Comparison of ENCODE assay signal across 8 mouse cellular contexts in the genomic region with DNA sequence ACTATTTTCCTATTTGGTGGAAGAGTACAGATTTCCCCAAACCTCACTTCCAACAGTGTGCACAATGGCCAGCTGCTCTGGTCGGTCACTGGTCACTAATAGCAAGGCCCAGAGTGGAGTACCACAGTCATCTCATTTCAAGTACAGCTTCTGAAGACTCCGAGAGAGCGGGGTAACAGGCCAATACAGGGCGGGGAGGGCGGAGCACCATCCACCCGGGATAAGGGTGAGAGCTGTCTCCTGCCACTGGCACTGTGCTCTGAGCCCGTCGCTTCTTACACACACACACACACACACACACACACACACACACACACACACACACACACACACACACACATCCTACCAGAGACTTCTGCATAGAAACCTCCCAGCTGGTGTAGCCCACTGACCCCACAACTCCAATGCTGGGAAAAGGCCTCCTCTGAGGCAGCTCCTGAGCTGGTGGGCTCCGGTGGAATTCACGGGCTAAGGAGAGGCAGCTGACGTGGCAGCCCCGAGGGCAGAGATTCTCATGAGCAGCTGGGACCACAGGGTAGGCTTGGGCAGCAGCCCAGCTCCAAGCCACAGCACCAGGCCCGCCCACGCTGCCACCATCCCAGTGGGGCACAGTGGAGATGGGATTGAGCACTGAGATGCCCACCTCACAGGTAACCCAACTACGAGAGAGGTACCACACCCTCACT. TPM values are rescaled to one million over a fixed set of nuclear protein-coding genes. Genes with fewer than 3 reads are reported as not detected.
DNase-seq lines count a peak whose midpoint lies in the region; ATAC-seq and TF ChIP-seq lines count a peak whose summit lies in the region.

No protein-coding gene starts in this region.

- no peaks in the 10 kb centered on the region for H3K9me3 ChIP-seq in embryonic facial prominence, embryonic 10.5 days
- no peaks in the 10 kb centered on the region for H3K9me3 ChIP-seq in hindbrain, embryonic 15.5 days
- H3K9me3 ChIP-seq in midbrain, embryonic 13.5 days, result no peaks in the 10 kb centered on the region

- DNase-seq in left cerebral cortex, adult 2 months (ENCODE audit: extremely low spot score in 1 of 2, low spot score in 2 of 2), result no peak
- DNase-seq in left cerebral cortex, adult 18-20 months (ENCODE audit: low spot score in 2 of 2), result no peak
- no peak for DNase-seq in embryonic facial prominence, embryonic 10.5 days (ENCODE audit: low spot score)
- DNase-seq in natural killer cell, adult 2 months (ENCODE audit: low spot score in 2 of 2), result no peak
- no peak for DNase-seq in embryo, embryonic 10.5 days (ENCODE audit: low spot score)

- intact Hi-C loops in left cerebral cortex, adult 2 months (cut with DNase I), result loop anchor here (1.0 kb wide), 1 partner anchor 18 kb away; no protein-coding TSS in a partner anchor

- no peak overlapping the region for H3K4me3 ChIP-seq in left cerebral cortex, adult 2 months
- peak overlapping the region; percentile 46 for H3K4me3 ChIP-seq in embryonic facial prominence, embryonic 10.5 days
- peak overlapping the region; percentile 5; the same call in 1 of the 2 replicates for H3K4me3 ChIP-seq in hindbrain, embryonic 15.5 days
- H3K4me3 ChIP-seq in midbrain, embryonic 13.5 days (replicated peaks), result peak overlapping the region; percentile 26

- peaks cover 74% of the 10 kb centered on the region for H3K36me3 ChIP-seq in embryonic facial prominence, embryonic 10.5 days (replicated peaks)
- no peaks in the 10 kb centered on the region for H3K36me3 ChIP-seq in hindbrain, embryonic 15.5 days
- H3K36me3 ChIP-seq in midbrain, embryonic 13.5 days, result peaks cover 31% of the 10 kb centered on the region

- peak overlapping the region; percentile 79 for H3K27ac ChIP-seq in left cerebral cortex, adult 2 months
- peak overlapping the region; percentile 96 for H3K27ac ChIP-seq in embryonic facial prominence, embryonic 10.5 days (replicated peaks)
- H3K27ac ChIP-seq in hindbrain, embryonic 15.5 days (replicated peaks), result peak overlapping the region; percentile 89
- peak overlapping the region; percentile 98 for H3K27ac ChIP-seq in midbrain, embryonic 13.5 days

- peak; percentile 12 for ATAC-seq in hindbrain, embryonic 15.5 days (ENCODE audit: low FRiP score, low read depth)
- peak; percentile 62 for ATAC-seq in midbrain, embryonic 13.5 days
- no peak for ATAC-seq in activated CD4-positive, CD25-positive, alpha-beta regulatory T cell, adult 4 months

- WGBS in embryonic facial prominence, embryonic 10.5 days, result 38% methylated on average over 15 of the region's 15 CpGs
- 26% methylated on average over 15 of the region's 15 CpGs for WGBS in hindbrain, embryonic 15.5 days
- 24% methylated on average over 15 of the region's 15 CpGs for WGBS in midbrain, embryonic 13.5 days

- H3K4me1 ChIP-seq in embryonic facial prominence, embryonic 10.5 days, result peaks cover 68% of the 10 kb centered on the region
- H3K4me1 ChIP-seq in hindbrain, embryonic 15.5 days (replicated peaks), result peaks cover 70% of the 10 kb centered on the region
- peaks cover 74% of the 10 kb centered on the region for H3K4me1 ChIP-seq in midbrain, embryonic 13.5 days (replicated peaks)

- H3K27me3 ChIP-seq in embryonic facial prominence, embryonic 10.5 days (replicated peaks; ENCODE audit: low read depth, poor library complexity, severe bottlenecking), result no peaks in the 10 kb centered on the region
- no peaks in the 10 kb centered on the region for H3K27me3 ChIP-seq in hindbrain, embryonic 15.5 days
- H3K27me3 ChIP-seq in midbrain, embryonic 13.5 days, result no peaks in the 10 kb centered on the region

- H3K9ac ChIP-seq in hindbrain, embryonic 15.5 days, result peak overlapping the region; percentile 32; the same call in 1 of the 2 replicates
- H3K9ac ChIP-seq in midbrain, embryonic 13.5 days (replicated peaks), result peak overlapping the region; percentile 71

- H3K4me2 ChIP-seq in hindbrain, embryonic 15.5 days, result peak overlapping the region; percentile 38
- H3K4me2 ChIP-seq in midbrain, embryonic 13.5 days (replicated peaks), result peak overlapping the region; percentile 90

- no peak for TF ChIP-seq CTCF in left cerebral cortex, adult 2 months (IDR thresholded peaks at IDR 0.05)

RNA-seq across cellular contexts. Expression of a gene that starts 8.9 kb away (rescaled TPM):
- 100 to 1,000 TPM; 201 to 213 TPM for total RNA-seq in left cerebral cortex, adult 2 months (2021)
- 100 to 1,000 TPM; 222 to 239 TPM for total RNA-seq in left cerebral cortex, adult 18-20 months (2021)
- polyA plus RNA-seq in embryonic facial prominence, embryonic 10.5 days (2016; fragmentation: Nextera tagmentation; extraction: Ambion mirVana), result 334 and 363 TPM in 2 replicates
- 332 and 343 TPM in 2 replicates for polyA plus RNA-seq in hindbrain, embryonic 15.5 days (2015; fragmentation: Nextera tagmentation; extraction: Ambion mirVana)
- 399 and 416 TPM in 2 replicates for polyA plus RNA-seq in midbrain, embryonic 13.5 days (2015; fragmentation: Nextera tagmentation; extraction: Ambion mirVana)
- polyA plus RNA-seq in activated CD4-positive, CD25-positive, alpha-beta regulatory T cell, adult 4 months (2017; shearing (Covaris generic)), result 100 to 1,000 TPM; 176 to 181 TPM

RNA-seq across cellular contexts. Expression of a gene that starts 17.3 kb away (rescaled TPM):
- total RNA-seq in left cerebral cortex, adult 2 months (2021), result 1 to 10 TPM; 3.3 to 4.1 TPM
- 1 to 10 TPM; 3.5 to 4.5 TPM for total RNA-seq in left cerebral cortex, adult 18-20 months (2021)
- 2.7 TPM in 2 replicates for polyA plus RNA-seq in embryonic facial prominence, embryonic 10.5 days (2016; fragmentation: Nextera tagmentation; extraction: Ambion mirVana)
- polyA plus RNA-seq in hindbrain, embryonic 15.5 days (2015; fragmentation: Nextera tagmentation; extraction: Ambion mirVana), result 4.6 and 5.1 TPM in 2 replicates
- polyA plus RNA-seq in midbrain, embryonic 13.5 days (2015; fragmentation: Nextera tagmentation; extraction: Ambion mirVana), result 2.3 and 2.7 TPM in 2 replicates
- not detected for polyA plus RNA-seq in activated CD4-positive, CD25-positive, alpha-beta regulatory T cell, adult 4 months (2017; shearing (Covaris generic))

RNA-seq across cellular contexts. Expression of a gene that starts 38.9 kb away (rescaled TPM):
- total RNA-seq in left cerebral cortex, adult 2 months (2021), result 10 to 100 TPM; 10.5 to 10.9 TPM
- 10 to 100 TPM; 11.3 to 11.9 TPM for total RNA-seq in left cerebral cortex, adult 18-20 months (2021)
- 59.7 and 72.1 TPM in 2 replicates for polyA plus RNA-seq in embryonic facial prominence, embryonic 10.5 days (2016; fragmentation: Nextera tagmentation; extraction: Ambion mirVana)
- polyA plus RNA-seq in hindbrain, embryonic 15.5 days (2015; fragmentation: Nextera tagmentation; extraction: Ambion mirVana), result 16.3 and 17.3 TPM in 2 replicates
- 13.5 and 14.7 TPM in 2 replicates for polyA plus RNA-seq in midbrain, embryonic 13.5 days (2015; fragmentation: Nextera tagmentation; extraction: Ambion mirVana)
- polyA plus RNA-seq in activated CD4-positive, CD25-positive, alpha-beta regulatory T cell, adult 4 months (2017; shearing (Covaris generic)), result 10 to 100 TPM; 28.7 to 33.8 TPM

RNA-seq across cellular contexts. Expression of a gene that starts 43.0 kb away (rescaled TPM):
- total RNA-seq in left cerebral cortex, adult 2 months (2021), result 10 to 100 TPM; 74.7 to 76.2 TPM
- 10 to 100 TPM; 66.6 to 84.4 TPM for total RNA-seq in left cerebral cortex, adult 18-20 months (2021)
- 5.6 and 6.6 TPM in 2 replicates for polyA plus RNA-seq in embryonic facial prominence, embryonic 10.5 days (2016; fragmentation: Nextera tagmentation; extraction: Ambion mirVana)
- 41.4 and 43.3 TPM in 2 replicates for polyA plus RNA-seq in hindbrain, embryonic 15.5 days (2015; fragmentation: Nextera tagmentation; extraction: Ambion mirVana)
- 18.7 and 22.0 TPM in 2 replicates for polyA plus RNA-seq in midbrain, embryonic 13.5 days (2015; fragmentation: Nextera tagmentation; extraction: Ambion mirVana)
- polyA plus RNA-seq in activated CD4-positive, CD25-positive, alpha-beta regulatory T cell, adult 4 months (2017; shearing (Covaris generic)), result not detected

RNA-seq across cellular contexts. Expression of a gene that starts 45.7 kb away (rescaled TPM):
- total RNA-seq in left cerebral cortex, adult 2 months (2021), result 1 to 10 TPM in 1 of 2 experiments, under 1 TPM in 1; 0.97 to 1.2 TPM
- 1 to 10 TPM; 1.6 TPM for total RNA-seq in left cerebral cortex, adult 18-20 months (2021)
- 0.48 and 0.96 TPM in 2 replicates for polyA plus RNA-seq in embryonic facial prominence, embryonic 10.5 days (2016; fragmentation: Nextera tagmentation; extraction: Ambion mirVana)
- polyA plus RNA-seq in hindbrain, embryonic 15.5 days (2015; fragmentation: Nextera tagmentation; extraction: Ambion mirVana), result 1.8 and 2.2 TPM in 2 replicates
- 1.1 and 1.8 TPM in 2 replicates for polyA plus RNA-seq in midbrain, embryonic 13.5 days (2015; fragmentation: Nextera tagmentation; extraction: Ambion mirVana)
- under 1 TPM; 0.25 to 0.90 TPM for polyA plus RNA-seq in activated CD4-positive, CD25-positive, alpha-beta regulatory T cell, adult 4 months (2017; shearing (Covaris generic))
